Mouse (Mus musculus) thymus, adult 2 months (tissue): Measurements from ENCODE around the gene Ppp4r1.

ENCODE experiments used
- CTCF ChIP-seq: fragments of 200-500 bp; IDR thresholded peaks from 2 replicates; pipeline ENCODE4 v1.5.1; 2012; ENCODE audit warnings: mild to moderate bottlenecking, control low read depth, low read length, moderate library complexity, borderline replicate concordance; ENCODE audit not compliant: control insufficient read depth, poor library complexity, insufficient read depth; ENCODE audit errors: extremely low read depth
- POLR2A ChIP-seq: fragments of 200-500 bp; IDR thresholded peaks from 2 replicates; pipeline ENCODE4 v1.6.1; 2012; ENCODE audit warnings: mild to moderate bottlenecking, low read length, control low read depth, moderate library complexity; ENCODE audit not compliant: control insufficient read depth, poor library complexity, insufficient read depth; ENCODE audit errors: extremely low read depth

DNA sequence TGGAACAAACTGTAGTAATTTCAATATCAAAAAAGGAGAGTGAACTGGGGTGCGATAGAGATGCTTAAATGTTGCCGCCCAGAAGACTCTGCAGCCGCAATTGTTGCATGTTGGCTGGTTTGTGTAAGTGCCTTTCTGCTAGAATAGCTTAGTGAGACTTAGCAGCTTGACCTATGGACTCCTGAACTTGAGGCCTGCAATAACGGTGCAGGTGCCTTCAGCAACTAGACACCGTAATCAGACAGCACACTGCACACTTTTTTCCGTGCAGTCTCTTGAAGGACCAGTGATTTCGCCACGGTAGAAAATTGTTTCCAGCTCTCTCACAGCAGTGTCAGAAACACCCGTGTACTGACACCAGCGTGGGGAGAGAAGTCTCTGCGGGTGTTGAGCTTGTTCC is 46.6 kb downstream of the Ppp4r1 start:
- TF ChIP-seq POLR2A (no peak), CTCF (no peak)
